Mouse (Mus musculus): ENCODE results near the gene Chd4.
A peak's percentile ranks its signal among the peaks of the same experiment; 100 is the strongest.

Chd4 gene

DNA sequence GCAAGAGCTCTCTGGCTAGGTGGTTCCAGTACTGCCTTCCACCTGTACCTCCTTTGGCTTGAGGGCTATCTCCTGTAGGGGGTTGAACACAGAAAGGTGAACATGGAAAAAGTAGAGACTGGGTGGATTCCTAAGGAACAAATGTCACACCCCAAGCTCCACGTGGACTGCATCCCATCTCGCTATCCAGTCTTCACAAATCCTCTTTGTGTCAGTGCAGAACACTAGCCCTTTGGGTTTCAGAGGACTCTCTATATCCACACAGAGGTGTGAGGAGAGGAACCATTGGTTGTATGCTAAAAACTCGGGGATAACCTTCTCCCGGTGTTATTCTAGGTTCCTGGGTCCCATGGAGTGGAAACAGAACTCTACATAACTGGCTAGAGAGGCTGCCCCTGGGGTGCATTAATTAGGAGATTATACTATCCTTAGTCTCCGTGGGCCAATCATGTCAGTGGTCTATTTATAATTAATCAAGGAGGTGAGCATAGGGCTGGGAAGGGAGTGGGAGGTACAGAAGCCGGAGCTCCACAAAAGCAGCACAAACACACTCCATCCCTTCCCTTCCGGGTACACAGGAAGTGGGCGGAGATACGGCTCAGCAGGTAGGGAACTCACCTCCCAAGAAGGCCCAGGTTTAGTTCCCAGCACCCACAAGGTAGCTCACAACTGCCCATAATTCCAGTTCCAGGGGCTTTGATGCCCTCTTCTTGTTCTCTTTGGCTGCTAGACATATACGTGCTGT, 5.3 kb upstream of the Chd4 start:
- DNase-seq (ENCODE audit: low spot score in 2 of 2), result peak; percentile 14 to 57

DNA sequence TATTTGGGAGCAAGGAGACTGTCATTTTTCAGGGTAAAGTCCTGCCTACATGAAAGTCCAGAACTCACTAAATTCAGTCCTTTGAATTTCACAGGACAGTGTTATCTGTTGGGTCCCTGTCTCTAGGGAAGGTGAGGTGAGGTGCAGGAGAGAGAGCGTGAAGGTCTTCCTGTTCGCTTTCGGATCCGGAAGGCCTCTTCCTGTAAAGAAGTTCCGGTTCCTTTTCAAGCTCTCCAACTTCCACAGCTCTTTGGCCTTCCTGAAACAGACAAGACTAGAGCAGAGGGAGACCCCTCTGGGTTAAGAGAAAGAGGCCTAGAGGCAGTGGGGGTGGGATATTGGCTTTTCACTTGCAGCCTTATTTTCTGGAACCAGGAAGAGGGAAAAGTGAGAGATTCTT, 3.4 kb upstream of the Chd4 start:
- DNase-seq (ENCODE audit: low spot score in 2 of 2), result peak; percentile 18 to 60

DNA sequence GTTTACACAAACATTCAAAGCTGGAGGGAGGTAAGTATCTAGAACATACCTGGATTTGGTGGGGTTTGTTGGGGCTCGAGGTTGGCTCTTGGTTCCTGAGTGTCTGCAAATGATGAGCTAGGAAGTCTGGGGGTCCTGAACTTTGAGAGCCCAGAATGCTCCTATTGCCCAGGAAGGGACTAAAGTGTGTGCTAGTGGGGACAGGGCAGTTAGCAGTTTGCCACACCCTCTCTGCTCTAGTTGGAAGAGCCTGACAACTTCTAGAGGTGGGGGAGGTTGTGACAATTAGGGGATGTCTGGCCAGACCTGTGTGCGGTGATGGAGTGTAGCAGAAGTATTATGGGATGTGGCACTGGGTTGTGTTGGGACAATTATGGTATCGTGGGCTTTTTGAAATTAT, 938 bp upstream of the Chd4 start:
- DNase-seq (ENCODE audit: low spot score in 2 of 2), result peak in 1 of 2 experiments; percentile 60

DNA sequence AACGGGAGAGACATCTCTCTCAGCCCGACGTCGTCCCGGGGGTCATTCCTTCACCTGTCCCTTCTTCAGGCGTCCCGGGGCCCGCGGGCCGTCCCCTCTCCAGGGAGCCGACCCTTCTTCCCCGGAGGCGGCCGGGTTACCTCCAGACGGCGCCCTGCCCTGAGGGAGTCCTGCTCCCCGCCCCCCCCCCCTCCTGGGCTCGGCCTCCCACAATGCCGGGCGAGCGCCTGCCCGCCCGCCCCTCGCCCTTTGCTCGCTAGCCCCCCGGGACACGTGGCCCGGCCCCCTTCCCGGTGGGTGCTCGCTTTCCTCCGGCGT, 457 bp downstream of the Chd4 start:
- no peak for DNase-seq (ENCODE audit: low spot score in 2 of 2)

DNA sequence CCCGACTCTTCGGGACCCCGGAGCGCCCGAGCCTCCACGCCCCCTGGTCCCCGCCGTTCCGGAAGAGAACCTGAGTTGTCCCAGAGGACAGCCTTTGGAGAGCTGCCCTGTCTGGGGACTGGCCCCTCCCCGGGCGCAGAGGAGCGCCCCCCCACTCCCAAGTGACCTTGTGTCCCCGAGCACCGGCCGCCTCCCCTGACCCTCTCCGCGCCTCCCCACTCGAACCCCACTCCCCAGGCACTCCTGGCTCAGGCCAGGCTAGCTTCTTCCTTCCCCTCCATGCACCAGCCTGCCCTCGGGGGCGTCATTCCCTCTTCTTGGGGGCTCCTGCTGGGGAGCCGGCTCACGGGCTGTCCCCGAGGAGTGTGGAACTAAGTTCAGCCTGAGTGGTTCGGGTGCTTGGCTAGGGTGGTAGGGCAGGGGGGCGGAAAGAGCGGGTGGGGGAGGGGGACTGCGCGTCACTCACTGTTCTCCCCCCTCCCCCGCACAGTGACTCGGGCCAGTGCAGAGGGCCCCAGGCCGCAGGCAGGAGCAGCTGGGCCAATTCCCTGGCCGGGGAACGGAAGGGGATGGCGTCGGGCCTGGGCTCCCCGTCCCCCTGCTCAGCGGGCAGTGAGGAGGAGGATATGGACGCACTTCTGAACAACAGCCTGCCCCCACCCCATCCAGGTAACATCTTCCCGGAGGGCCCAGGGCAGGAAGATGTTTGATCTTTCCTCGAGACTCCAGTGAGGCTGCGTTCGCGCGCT, 990 bp downstream of the Chd4 start:
- DNase-seq (ENCODE audit: low spot score in 2 of 2), result peak; percentile 58 to 84

DNA sequence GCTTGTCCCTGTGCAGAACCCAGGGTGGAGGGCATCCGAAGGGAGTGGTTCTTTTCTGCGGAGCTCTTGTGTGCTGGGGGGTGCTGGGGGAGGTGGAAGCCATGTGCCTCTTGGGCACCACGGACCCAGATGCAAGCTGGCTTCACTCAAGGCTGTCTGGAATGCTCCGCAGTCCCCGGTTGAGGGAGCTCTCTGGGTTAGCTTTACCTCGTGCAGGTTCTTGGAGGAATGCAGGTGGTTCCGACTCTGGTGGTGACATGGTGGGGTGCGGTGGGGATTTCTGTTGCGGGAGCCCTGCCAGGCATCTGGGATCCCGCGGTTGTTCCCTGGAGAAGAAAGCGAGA, 1.5 kb downstream of the Chd4 start:
- no peak for DNase-seq (ENCODE audit: low spot score in 2 of 2)

DNA sequence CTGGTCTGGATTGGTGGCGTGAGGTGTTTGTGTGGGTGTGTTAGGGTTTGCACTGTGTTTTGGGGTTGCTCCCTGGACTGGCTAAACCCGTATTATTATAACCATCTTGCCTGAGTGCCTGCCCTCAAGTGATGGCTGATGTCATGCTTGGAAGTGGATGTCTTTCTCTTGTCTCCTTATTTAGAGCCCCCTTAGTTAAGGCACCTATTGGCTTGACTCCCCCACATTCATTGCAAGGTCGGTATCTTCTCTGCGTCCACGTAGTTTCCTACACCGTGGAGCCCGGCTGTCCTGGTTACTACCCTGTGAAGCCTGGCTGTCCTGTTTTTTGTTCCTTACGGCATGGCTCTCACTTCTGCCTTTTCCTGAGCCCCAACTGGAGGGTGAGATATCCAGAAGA, 2.2 kb downstream of the Chd4 start:
- no peak for DNase-seq (ENCODE audit: low spot score in 2 of 2)

DNA sequence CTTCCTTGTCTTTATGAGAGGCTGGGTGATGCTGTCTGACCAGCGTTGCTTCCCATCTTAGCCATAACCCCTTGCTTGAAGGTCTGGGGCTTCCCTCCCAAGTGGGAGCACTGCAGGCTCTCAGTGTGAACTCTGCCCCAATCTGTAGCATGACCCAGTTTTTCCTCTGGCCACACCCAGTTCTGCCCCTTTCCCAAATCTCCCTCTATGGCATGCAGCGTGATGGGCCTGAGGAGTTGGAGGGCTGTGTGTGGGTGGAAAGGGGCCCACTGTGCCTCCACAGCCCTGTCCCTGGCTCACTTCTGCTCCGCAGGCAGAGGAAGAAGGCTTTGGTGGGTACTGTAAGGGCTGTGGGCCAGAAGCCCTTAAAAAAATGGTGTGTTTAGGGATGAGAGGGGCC, 2.7 kb downstream of the Chd4 start:
- no peak for DNase-seq (ENCODE audit: low spot score in 2 of 2)

DNA sequence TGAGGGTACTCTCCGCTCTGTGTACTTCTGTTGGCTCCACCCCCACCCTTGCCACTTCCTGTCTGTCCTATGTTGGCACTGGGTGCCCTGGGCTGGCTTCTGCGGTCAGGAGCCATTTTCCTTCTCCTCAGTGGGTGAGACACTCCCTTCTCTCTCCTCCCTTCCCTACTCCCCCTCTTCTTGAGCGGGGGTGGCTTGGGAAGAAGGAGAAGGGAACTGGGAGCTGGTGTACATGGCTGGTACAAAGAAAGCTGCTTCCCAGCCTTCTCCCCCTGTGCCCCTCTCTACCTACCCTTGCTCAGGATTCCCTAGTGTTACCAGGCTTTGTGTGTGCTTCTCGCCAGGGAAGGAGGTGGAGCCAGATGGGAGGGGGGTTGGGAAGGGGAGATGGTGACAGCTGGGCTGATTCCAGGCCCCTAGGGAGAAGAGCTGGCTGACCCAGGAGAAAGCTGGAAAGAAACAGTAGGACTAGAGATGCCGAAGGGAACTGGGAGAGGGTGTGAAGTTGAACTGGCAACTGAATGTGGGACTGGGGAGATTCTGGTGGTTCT, 3.7 kb downstream of the Chd4 start:
- peak in 1 of 2 experiments; percentile 51 for DNase-seq (ENCODE audit: low spot score in 2 of 2)

DNA sequence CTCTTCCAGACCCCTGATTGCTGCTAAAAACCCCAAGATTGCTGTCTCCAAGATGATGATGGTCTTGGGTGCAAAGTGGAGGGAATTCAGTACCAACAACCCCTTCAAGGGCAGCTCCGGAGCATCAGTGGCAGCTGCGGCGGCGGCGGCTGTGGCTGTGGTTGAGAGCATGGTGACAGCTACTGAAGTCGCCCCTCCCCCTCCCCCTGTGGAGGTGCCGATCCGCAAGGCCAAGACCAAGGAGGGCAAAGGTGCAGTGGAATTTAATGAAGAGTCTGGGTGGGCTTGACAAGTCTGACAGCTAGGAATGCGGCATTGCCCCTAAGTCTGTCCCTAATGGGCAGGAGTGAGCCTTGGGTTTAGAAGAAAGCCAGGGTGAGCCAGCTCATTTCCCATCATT, 5.7 kb downstream of the Chd4 start:
- DNase-seq (ENCODE audit: low spot score in 2 of 2), result no peak

DNA sequence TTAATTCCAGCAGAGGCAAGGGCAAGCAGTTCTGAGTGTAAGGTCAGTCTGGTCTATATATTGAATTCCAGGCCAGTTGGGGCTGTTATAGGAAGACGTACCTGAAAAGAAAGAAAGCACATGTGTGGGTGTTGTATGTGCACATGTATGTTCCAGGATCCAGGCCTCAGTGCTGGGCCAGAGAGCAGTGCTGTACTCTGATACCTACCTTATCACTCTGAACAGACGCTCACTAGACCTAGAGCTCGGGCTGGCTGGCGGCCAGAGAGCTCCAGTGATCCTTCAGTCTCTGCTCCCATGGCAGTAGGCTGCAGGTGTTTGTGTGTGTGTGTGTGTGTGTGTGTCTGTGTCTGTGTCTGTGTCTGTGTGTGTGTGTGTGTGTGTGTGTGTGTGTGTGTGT, 8.4 kb downstream of the Chd4 start:
- peak; percentile 86 to 88 for DNase-seq (ENCODE audit: low spot score in 2 of 2)

DNA sequence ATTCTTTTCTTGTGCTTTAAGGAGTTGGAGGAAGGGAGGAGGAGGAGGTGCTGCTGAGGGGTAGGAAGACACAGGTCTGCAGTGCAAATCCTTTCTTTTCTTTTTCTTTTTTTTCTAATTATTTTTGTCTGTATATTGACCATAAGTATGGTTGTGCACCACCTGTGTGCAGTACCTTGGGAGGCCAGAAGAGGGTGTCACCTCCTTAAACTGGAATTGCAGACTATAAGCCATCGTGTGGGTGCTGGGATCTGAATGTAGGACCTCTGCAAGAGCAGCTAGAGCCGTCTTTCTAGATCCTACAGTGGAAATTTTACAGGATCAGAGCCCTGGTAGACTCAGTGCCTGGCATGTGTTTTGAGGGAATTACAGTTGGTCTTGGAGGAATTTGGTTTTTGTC, 11.9 kb downstream of the Chd4 start:
- DNase-seq (ENCODE audit: low spot score in 2 of 2), result no peak

DNA sequence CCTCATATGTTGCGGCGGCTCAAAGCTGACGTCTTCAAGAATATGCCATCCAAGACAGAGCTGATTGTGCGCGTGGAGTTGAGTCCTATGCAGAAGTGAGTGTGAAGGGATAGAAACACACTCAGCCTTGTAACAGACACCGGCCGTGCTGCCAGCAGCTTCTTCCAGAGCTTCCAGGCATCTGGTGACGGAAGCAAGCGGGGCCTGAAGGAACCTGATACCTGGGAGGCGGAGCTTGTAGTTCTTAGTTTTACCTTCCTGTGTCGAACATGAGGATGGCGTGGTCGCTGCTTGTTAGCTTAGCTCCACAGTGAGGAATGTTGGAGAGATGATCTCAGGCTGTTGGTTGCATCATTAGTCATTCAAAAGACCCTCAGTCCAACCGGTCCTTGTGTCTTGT, 13.6 kb downstream of the Chd4 start:
- DNase-seq (ENCODE audit: low spot score in 2 of 2), result no peak

DNA sequence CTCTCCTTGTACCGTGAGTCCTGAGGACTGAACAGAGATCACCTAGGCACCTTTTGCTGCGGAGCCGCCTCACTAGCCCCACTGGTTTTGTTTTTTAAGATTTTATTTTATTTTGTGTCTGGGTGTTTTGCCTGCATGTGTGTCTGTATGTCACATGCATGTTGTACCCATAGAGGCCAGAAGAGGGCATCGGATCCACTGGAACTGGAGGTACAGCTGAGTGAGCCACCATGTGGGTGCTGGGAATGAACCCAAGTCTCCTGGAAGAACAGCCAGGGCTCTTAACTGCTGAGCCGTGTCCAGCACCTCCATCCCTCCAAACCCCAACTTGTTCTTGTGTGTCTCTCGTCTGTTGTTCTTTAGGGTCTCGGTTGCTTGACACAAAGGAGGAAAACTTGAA, 15.1 kb downstream of the Chd4 start:
- no peak for DNase-seq (ENCODE audit: low spot score in 2 of 2)

DNA sequence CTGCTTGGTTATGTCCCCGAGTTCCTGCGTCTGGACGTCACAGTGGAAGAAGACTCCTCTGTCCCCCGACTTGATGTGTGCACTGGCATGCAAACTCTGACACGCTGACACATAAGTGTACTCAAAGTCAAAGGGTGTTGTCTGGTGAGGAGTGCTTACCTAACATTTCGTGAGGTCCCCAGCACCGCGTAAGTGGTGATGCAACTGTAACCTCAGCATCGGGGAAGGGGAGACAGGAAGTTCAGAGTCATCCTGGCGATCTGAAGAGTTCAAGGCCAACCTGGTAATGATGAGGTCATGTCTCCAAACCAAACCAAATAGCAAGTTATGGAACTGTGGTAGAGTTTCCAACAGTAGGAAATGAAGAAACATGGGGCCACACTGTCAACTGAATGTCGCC, 16.8 kb downstream of the Chd4 start:
- no peak for DNase-seq (ENCODE audit: low spot score in 2 of 2)

DNA sequence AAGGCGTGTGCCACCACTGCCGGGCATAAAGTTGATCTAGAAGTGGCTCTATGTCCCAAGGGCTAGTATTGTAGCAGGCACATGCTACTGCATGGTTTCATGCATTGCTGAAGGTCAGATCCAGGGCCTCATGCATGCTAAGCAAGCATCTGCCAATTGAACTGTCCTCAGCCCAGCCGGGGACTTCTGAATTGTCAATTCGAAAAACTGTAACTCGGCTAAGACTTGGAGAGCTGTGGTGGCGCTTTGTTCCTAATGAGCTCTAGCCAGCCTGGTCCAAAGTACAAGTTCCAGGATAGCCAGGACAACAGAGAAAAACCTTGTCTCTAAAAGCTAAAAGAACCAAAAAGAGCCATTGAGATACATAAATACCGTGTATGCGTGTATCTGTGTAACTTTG, 23.6 kb downstream of the Chd4 start:
- no peak for DNase-seq (ENCODE audit: low spot score in 2 of 2)

DNA sequence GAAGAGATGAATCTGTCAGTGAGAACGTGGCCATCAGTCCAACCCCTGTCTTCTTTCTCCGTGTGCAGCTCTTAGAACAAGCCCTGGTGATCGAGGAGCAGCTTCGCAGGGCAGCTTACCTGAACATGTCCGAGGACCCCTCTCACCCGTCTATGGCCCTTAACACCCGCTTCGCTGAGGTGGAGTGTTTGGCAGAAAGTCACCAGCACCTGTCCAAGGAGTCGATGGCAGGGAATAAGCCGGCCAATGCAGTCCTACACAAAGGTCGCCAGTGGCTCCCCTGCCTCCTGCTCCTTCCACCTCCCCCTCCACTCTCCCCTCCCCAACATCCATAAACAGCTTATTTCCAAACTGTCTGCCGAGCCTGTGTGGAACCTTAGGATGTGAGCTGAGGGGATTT, 32.9 kb downstream of the Chd4 start:
- no peak for DNase-seq (ENCODE audit: low spot score in 2 of 2)

DNA sequence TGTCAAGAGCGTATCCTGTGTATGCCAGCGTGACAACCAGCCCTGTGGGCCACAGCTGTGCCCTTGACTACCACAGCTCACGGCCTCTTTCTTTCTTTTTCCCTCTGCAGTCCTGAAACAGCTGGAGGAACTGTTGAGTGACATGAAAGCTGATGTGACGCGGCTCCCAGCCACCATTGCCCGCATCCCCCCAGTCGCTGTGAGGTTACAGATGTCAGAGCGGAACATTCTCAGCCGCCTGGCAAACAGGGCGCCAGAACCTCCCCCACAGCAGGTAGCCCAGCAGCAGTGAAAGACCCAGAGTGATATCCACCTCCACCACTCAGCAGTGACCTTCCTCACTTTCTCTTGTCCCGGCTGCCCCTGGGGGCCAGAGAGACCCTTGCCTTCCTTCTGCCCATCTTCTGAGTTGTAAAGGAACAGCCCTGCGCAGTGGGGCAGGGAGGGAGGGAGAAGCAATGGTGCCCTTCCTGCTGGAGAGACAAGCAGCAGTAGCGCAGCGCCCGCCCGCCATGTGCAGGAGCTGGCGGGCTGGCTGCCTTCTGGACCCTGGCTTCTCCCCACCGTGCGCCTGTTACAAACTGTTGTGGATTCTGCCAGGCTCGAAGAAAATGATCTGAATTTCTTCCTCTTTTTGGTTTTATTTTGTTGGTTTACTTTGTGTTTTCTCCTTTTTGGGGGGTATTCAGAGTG, 34.1 kb downstream of the Chd4 start:
- no peak for DNase-seq (ENCODE audit: low spot score in 2 of 2)

DNA sequence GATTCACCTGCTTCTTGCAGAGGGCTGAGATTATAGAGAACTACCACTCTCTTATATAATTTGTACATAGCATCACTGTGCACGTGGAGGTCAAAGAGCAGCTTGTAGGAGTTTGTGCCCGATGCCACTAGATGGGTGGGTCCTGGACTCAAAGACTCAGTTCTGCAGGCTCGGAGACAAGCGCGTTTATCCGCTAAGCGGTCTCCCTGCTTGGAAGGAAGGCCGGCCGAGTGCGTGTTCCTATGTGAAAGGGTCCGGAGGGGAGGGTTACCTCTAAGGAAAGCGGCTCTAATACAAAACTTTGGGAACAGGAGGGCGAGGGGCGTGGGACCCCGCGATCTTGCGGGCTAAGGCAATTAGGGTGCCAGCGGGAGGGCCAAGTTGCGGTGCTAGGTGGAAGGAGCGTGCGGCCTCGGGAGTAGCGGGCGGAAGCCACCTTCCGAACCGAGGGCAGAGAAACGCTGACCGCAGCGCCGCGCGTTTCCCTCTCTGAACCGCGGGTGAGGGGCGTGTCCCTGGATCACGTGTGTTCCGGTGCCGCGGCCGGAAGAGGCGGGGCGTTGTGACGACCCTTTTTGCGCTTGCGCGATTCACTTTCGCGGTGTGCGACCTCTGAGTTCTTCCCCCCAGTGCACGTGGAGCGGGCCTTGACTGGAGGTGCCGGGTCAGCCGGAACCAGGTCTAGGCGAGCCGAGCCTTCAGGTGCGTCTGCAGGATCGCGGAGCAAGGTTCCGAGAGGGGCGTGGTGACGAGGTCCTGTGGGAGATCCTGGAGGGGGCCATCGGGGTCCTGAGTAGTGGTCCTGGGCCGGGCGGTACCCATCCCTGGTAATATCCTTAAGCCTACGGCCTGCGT, 35.7 kb downstream of the Chd4 start, which contains the start of gene Nop2:
TSS of gene Nop2 (plus strand) at position 608 of the 855 bp plus-strand sequence.
- DNase-seq (ENCODE audit: low spot score in 2 of 2), result peak; percentile 88 to 93

DNA sequence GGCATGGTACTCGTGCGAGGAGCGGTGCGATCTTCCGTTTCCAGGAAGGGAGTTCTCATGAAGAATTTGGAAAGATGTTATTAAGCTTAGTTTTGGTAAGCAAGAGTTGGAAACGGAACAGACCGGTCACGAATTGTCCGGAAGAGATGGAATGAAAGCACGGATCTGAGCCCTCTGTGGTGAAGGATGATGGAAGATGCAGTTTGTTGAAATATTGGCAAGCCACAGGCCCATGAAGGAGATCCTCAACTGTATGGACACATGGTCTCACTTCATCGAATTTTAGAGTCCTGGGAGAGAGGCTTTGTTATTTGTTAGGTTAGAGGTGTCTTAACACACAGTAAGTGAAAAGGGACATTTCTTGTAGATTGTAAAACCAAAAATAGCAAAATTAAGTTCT, 36.7 kb downstream of the Chd4 start:
- DNase-seq (ENCODE audit: low spot score in 2 of 2), result no peak

DNA sequence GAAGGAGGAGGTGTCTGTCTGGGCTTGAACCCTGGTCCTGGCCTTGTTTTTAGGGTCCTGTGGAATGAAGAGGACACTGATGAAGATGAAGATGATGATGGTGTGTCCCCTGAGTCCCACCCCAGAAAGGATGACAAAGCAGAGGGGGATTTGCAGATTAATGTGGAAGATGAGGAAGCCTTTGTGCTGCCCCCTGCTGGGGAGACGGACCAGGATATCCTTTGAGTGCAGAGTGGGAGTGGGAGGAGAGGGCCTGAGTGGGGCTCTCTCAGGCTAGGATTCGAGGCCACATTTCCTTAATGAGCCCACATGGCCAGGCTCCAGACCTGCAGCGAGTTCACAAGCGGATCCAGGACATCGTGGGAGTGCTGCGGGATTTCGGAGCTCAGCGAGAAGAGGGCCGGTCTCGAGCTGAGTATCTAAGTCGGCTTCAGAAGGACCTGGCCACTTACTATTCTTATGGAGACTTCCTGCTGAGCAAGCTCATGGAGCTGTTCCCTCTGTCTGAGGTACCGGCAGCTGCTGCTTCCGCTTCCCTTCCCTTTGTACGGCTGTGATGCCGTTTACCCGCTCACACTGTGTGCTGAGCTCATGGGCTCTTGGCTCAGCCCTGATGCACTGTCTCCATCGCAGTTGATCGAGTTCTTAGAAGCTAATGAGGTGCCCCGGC, 41.4 kb downstream of the Chd4 start:
- peak in 1 of 2 experiments; percentile 77 for DNase-seq (ENCODE audit: low spot score in 2 of 2)

Measured in spleen, postnatal 4 days (tissue).